Mouse (Mus musculus): ENCODE measurements around the gene Ugt2a1.
"Not testable (repeated sequence)": the region's sequence is repeated elsewhere in the genome, so short reads cannot be mapped to it uniquely, and the experiment has no call there.

The Ugt2a1 gene

DNA sequence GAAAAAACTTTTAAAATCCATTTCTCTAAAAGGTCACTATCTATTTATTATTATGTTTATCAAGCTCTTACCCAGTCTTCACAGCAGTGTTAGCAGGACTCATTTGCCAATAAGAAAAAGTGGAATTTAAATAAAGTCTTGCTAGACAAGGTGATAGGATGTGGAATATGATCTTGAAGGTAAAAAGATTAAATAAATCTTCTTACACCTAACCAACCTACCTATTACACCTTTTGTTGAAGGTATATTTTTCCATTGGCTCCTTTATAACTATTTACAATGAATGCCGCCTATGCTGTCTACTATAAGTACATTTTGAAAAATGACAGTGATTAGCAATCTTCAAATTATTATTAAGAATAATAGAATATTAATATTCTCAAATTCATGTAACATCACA lies at the start of gene Ugt2a1:
TSS of gene Ugt2a1 (minus strand) at position 101 of the 400 bp plus-strand sequence.
- no peak for DNase-seq

DNA sequence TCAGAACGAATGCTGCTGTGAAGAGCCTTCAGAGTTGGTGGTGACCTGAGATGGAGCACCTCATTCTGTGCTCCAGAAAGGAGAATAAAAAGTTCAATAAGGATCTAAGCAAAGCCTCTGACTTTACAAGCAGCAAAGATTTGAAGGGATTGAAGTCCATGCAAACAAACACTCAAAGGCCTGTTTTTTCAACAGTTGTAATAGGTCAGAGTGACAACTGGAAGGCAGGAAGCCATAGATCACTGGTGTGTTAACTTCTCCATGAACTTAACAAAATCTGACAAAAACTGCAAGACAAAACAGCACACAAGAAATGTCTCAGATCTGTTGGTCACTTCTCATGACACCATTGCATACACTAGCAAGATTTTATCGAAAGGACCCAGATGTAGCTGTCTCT lies 47.4 kb upstream of the Ugt2a1 start, which contains the start of gene Sult1b1:
TSS of gene Sult1b1 (minus strand) at position 85 of the 400 bp plus-strand sequence.
- no peak for DNase-seq

DNA sequence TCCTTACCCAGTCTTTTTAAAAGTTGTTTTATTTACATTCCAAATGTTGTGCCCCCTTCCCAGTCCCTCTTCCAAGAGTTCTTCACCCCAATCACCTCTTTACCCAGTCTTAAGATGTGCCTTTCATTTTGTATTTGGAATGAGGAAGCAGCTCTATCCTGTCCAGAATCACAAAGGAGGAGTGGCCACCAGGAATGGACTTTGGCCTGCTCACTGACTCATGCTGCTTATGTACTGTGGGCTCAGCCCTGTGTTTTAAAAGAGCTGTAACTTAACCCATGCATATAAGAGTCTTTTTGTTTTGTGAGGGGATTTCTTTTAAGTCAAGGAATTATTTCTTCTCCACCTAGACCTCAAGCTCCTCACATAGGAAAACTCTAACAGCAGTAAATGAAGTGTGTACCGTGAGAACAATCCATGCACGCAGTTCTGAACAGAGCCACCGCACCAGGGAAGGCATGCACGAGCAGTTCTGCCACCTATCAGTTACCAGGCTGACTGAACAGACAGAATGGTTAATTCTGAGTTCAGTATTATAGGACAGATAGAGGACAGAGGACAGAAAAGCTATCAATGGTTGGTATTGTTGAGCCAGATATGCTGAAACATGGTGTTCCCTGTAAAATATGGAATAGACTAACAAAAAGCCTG lies 45.4 kb upstream of the Ugt2a1 start:
- DNase-seq, result no peak

DNA sequence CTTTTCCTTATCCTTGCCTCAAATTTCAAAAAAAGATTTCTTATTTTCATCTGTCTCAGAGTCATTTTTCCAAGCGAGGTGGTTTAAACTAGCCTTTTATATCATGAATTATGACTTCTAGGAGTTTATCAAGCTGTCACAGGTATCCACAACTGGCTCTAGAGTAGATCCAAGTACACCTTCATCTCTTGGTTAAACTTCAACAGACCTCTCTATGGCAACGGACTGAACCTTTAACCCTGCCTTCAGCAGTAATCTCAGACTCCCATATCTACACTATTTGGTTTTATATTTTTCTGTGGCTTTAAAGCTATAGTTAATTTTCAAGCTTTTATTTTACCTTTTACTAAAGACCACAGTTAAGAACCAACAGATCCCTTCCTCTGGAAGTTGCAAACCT lies 41.6 kb upstream of the Ugt2a1 start:
- no peak for DNase-seq

- not testable (repeated sequence) for DNase-seq
Measured at GRCm38 (mm10) chr5:87523561-87523960, 32.9 kb upstream of the Ugt2a1 start.

DNA sequence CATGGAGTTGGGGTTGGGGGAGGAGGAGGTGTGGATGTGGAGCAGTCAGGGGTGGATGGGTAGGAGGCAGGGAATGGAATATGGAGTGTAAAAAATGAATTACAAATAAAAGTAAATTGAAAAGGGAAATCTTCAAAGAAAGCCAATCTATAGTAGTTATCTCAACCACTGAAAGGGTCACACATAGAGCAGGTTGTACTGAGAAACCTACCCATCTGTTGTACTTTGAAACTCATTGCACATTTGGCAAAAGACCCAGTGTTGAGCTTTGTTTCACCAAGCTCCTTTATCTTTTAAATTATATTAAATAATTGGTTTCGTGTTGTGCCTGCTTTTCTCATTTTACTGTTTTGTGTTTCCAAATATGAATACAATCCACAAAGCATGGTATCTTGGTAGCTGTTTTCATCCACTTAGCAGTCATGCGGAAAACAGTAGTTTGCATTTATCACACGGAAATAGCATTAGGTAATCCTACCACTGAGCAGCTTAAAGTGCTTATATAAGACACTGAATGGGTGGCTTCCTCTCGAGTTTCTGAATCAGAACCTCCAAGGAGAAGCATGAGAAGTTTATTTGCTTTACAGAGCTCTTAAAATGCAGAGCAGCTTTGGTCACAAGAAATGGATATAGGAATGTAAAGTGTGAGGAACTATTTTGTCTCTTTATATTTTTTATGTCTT lies 15.2 kb upstream of the Ugt2a1 start:
- DNase-seq, result no peak

DNA sequence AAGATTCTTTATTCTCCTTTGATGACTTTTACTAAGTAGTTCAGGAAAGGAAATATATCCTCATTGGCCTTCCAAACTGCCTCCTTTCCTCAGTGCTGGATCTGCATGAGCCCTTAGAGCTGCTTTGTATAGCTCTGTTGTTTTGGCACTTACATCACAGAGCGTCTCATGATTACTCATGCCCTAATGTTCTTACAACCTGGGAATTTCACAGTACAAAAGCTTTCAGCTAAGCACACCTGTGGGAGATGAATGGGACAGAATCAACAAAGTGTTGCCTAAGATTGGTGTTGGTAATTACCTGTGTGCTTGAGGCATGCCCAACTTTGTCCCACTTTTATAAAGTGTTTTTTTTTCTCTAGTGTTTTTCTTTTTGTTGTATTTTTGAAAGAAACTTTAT lies 12.0 kb upstream of the Ugt2a1 start:
- DNase-seq, result no peak

GRCm38 (mm10) chr5:87499341-87499740 lies 8.7 kb upstream of the Ugt2a1 start:
- DNase-seq, result no peak

- no peak for DNase-seq
Measured at GRCm38 (mm10) chr5:87498936-87499335, 8.3 kb upstream of the Ugt2a1 start.

GRCm38 (mm10) chr5:87486706-87487105 lies 4.0 kb downstream of the Ugt2a1 start, which contains the start of gene Gm43638:
Gm43638 (minus strand) TSS chr5:87486806.
- not testable (repeated sequence) for DNase-seq

DNA sequence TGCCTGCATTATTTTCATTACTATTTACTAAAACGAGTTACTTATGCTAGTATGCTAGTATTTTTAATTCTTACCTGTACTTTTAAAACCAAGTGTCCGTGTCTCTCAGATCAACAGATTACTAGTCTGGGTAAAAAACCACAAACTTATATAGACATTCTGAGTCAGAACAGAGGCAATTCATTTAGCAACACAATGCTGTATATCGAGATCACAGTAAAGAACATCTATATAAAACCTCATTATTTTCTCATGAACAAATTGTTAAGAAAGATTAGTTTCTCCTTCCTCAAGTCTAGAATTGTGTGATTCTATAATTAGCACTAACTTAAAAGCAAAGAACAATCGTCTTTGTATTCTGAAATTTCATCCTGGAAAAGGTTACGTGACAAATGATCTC lies 8.5 kb downstream of the Ugt2a1 start, which contains the start of gene Ugt2a2:
TSS of gene Ugt2a2 (minus strand) at position 101 of the 400 bp plus-strand sequence.
- DNase-seq, result no peak

GRCm38 (mm10) chr5:87458810-87459209 lies 31.9 kb downstream of the Ugt2a1 start:
- no peak for DNase-seq

DNA sequence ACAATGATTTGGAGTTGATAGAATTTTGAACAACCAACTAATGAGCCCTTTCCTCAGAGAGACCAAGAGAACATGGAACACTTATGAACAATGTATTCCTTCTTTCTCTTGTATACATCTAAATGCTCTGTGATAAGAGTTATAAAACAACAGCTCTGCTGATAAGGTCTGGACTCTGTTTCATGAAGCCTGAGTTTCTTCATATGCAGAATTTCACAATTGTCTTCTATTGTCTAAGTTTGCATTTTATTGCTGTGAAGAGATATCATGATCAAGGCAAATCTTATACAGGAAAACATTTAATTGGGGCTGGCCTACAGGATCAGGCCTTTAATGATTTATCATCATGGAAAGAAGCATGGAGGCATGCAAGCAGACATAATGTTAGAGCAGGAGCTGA lies 33.0 kb downstream of the Ugt2a1 start:
- DNase-seq, result no peak

- DNase-seq, result no peak
Measured at GRCm38 (mm10) chr5:87456216-87456850, 34.3 kb downstream of the Ugt2a1 start.

GRCm38 (mm10) chr5:87455519-87455918 lies 35.2 kb downstream of the Ugt2a1 start:
- no peak for DNase-seq

DNA sequence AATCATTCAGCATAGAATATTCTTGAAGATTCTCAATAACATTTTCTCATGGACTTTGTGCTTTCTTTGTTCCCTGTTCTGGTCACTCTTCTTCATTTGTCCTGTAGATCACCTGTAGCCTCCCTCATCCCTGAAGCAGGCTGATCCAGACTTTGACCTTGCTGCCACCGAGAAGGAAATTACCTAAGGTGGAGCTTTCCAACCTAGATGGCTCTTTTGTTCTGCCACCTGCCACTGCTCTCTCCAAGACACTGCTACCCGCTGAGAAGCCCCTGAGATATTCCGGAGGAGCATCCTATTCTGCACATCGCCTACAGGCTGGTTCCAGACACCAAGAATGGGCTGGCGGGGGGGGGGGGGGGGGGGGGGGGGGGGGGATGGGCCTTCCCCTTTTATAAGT lies 38.2 kb downstream of the Ugt2a1 start:
- DNase-seq, result not testable (repeated sequence)

DNA sequence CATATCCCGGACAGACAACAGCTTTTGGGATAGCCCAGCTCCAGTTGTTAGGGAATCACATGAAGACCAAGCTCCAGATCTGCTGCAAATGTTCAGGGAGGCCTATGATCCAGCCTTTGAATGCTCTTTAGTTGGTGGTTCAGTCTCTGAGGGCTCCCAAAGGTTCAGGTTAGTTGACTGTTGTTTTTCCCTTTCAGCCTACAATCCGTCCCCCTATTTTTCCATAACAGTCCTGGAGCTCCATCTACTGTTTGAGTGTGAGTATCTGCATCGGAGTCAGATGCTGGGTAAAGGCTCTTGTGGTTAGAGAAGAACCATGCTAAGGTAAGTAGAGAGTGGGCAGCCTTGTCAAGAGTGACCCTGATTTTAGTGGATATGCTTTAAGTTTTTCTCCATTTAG lies 54.4 kb downstream of the Ugt2a1 start:
- peak; percentile 2 for DNase-seq

- DNase-seq, result no peak
Measured at GRCm38 (mm10) chr5:87425676-87426075, 65.0 kb downstream of the Ugt2a1 start.

DNA sequence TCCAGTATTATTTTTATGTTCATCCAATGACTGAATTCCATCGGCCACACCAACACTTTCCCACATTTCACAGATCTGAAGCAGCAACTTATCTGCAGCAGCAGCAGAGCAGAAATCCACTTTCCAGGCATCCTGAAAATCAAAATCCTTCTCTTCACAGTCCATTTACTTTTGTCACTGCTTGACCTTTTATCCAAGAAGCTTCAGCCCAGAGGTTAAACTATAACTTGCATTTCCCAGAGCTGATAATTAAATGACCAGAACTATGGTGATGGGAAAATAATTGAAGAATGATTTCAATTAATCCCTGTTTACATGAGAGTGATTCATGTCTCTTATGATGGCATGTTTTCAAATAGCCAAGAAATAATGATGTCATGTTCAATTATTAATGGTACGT lies 66.6 kb downstream of the Ugt2a1 start, which contains the start of gene Ugt2b38:
TSS of gene Ugt2b38 (minus strand) at position 163 of the 400 bp plus-strand sequence.
- not testable (repeated sequence) for DNase-seq
